ENCODE assay signal across 16 mouse cellular contexts in the genomic region with DNA sequence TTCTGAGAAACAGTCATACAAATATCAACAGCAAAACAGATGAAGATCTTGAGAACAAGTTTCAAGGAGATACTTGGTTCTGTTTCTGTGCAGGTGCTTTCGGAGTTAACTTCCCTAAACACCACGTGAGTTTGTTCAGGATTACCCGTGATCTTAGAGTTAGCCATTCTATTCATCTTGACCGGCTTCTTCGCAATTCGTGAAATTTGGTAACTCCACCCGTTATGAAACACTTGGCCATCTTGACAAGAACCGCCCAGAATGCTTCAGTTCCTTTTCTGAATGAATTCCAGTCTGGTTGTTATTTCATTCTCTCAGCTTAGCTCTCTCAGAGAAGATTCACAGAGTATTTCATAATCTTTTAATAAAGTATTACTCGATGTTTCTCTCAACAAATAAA. TPM values are rescaled to one million over a fixed set of nuclear protein-coding genes. Genes with fewer than 3 reads are reported as not detected.
DNase-seq lines count a peak whose midpoint lies in the region; ATAC-seq lines count a peak whose summit lies in the region.
"Had no signal": no experiment of that assay in that cellular context is flagged by ENCODE, and none has a peak within 500 bp of the region (broad histone marks: within the 10 kb centered on the region; RNA-seq: fewer than 3 reads in every experiment).

No protein-coding gene starts in this region.

- peak; percentile 61; the same call in 1 of the 2 replicates for ATAC-seq in monocyte, adult 5-6 weeks (replicated peaks; ENCODE audit: insufficient number of reproducible peaks, low FRiP score, low TSS enrichment, poor library complexity, severe bottlenecking)
- ATAC-seq: forebrain, embryonic 14.5 days; midbrain, embryonic 15.5 days had no signal

- DNase-seq in heart, adult 8-10 months (ENCODE audit: low spot score) = peak; percentile 10
- DNase-seq in heart, adult 9 months (ENCODE audit: low spot score in 2 of 2) = no peak
- peak; percentile 33 for DNase-seq in 416B (ENCODE audit: low read depth)
- peak; percentile 52 for DNase-seq in adipocyte (ENCODE audit: low spot score)
- DNase-seq in urinary bladder, postnatal 25 days (ENCODE audit: low spot score) = no peak
- DNase-seq in left cerebral cortex, postnatal 36 days (ENCODE audit: low spot score in 2 of 2) = no peak
- DNase-seq: cerebellum, adult 8-10 months; cerebellum, postnatal 36 days; embryo, embryonic 11 days; gastrocnemius, postnatal 10 days; kidney, adult 11 months; kidney, postnatal 10 days; liver had no signal

- intact Hi-C loops in left cerebral cortex, postnatal 36 days (cut with DNase I) = no loop called here

RNA-seq across cellular contexts. Expression of gene Jak2, which starts 50.0 kb away (rescaled TPM):
- 10 to 100 TPM; 16.0 to 18.0 (median 16.9) TPM for total RNA-seq in heart, adult 8-10 months (2022)
- total RNA-seq in monocyte, adult 5-6 weeks (2017) = 123 to 164 TPM (median 125 TPM) in 3 replicates
- total RNA-seq in left cerebral cortex, postnatal 36 days (2021) = 10 to 100 TPM; 28.0 to 38.6 TPM

Comparison
In these comparisons a context has a peak if more than half of its experiments do, and no peak if none do; other contexts are left out.
1. DNase-seq: peak in heart, adult 8-10 months (single experiment), 416B (single experiment) and adipocyte (single experiment); none in heart, adult 9 months (0 of 2), urinary bladder, postnatal 25 days (single experiment) and left cerebral cortex, postnatal 36 days (0 of 2).